Comparison of ENCODE assay signal across 18 mouse cellular contexts in genomic region chr11:62995755-62996521, GRCm38 (mm10). TPM values are rescaled to one million over a fixed set of nuclear protein-coding genes. Genes with fewer than 3 reads are reported as not detected.
A peak's percentile ranks its signal among the peaks of the same experiment; 100 is the strongest.
DNase-seq lines count a peak whose midpoint lies in the region; ATAC-seq and TF ChIP-seq lines count a peak whose summit lies in the region.
"Had no signal": no experiment of that assay in that cellular context is flagged by ENCODE, and none has a peak within 500 bp of the region (broad histone marks: within the 10 kb centered on the region; RNA-seq: fewer than 3 reads in every experiment).

No protein-coding gene starts in this region.

- dilution Hi-C loops in CH12.LX (cut with MboI; ENCODE audit: extremely low pct_ligation_motif_present, extremely low pct_unique_long_range_greater_than_20kb, low sequenced_read_pairs): no loop called here

- ATAC-seq in kidney, embryonic 15.5 days (replicated peaks; ENCODE audit: low FRiP score): no peak
- ATAC-seq: liver, postnatal 0 days had no signal

- H3K4me3 ChIP-seq in kidney, embryonic 15.5 days (replicated peaks): no peak overlapping the region
- H3K4me3 ChIP-seq in kidney, adult 2 months (ENCODE audit: insufficient read depth, low read depth, low read length): no peak overlapping the region
- no peak overlapping the region for H3K4me3 ChIP-seq in CH12.LX (replicated peaks in 1 of 3; ENCODE audit: low read depth in 2 of 3, low read length in 2 of 3, poor library complexity in 1 of 3)
- H3K4me3 ChIP-seq: forebrain, embryonic 10.5 days; neural tube, embryonic 12.5 days had no signal

- no peak overlapping the region for H3K9ac ChIP-seq in kidney, embryonic 15.5 days
- no peak overlapping the region for H3K9ac ChIP-seq in CH12.LX (ENCODE audit: insufficient read depth, low read depth)
- H3K9ac ChIP-seq: liver, postnatal 0 days; neural tube, embryonic 12.5 days had no signal

- peak overlapping the region; percentile 55; the same call in 1 of the 2 replicates for H3K27ac ChIP-seq in kidney, embryonic 15.5 days
- no peak overlapping the region for H3K27ac ChIP-seq in kidney, adult 2 months (ENCODE audit: insufficient read depth, low read depth, low read length)
- no peak overlapping the region for H3K27ac ChIP-seq in CH12.LX (ENCODE audit: insufficient read depth, low read depth)
- H3K27ac ChIP-seq: forebrain, embryonic 10.5 days; neural tube, embryonic 12.5 days had no signal

- no peaks in the 10 kb centered on the region for H3K9me3 ChIP-seq in kidney, embryonic 15.5 days (replicated peaks)
- H3K9me3 ChIP-seq in CH12.LX (replicated peaks; ENCODE audit: low read length): no peaks in the 10 kb centered on the region
- H3K9me3 ChIP-seq: forebrain, embryonic 10.5 days; neural tube, embryonic 12.5 days had no signal

- no peak for TF ChIP-seq EP300 in CH12.LX (IDR thresholded peaks at IDR 0.05; ENCODE audit: low read length)

- in situ Hi-C loops in CH12.LX (cut with MboI; ENCODE audit: low pct_ligation_motif_present, low pct_unique_long_range_greater_than_20kb, low sequenced_read_pairs): no loop called here

- H3K4me2 ChIP-seq in kidney, embryonic 15.5 days: no peak overlapping the region
- H3K4me2 ChIP-seq in CH12.LX (ENCODE audit: insufficient read depth, low read depth, poor library complexity, severe bottlenecking): no peak overlapping the region
- H3K4me2 ChIP-seq: neural tube, embryonic 12.5 days had no signal

- WGBS in kidney, embryonic 15.5 days: 73% methylated on average over 5 of the region's 5 CpGs
- 72% methylated on average over 5 of the region's 5 CpGs for WGBS in kidney, adult 2 months

- TF ChIP-seq CTCF in kidney, adult 2 months (conservative IDR thresholded peaks at IDR 0.05; ENCODE audit: insufficient read depth, insufficient read length, low read depth, low read length): no peak
- TF ChIP-seq CTCF in CH12.LX (conservative IDR thresholded peaks at IDR 0.05 in 1 of 2, IDR thresholded peaks at IDR 0.05 in 1 of 2; ENCODE audit: low read depth in 2 of 2, low read length in 2 of 2): no peak

- DNase-seq in adrenal gland, adult 2 months: peak; percentile 11
- no peak for DNase-seq in adrenal gland, postnatal 10 days
- DNase-seq in kidney, adult 2 months: no peak
- DNase-seq in CH12.LX (ENCODE audit: extremely low read depth): no peak
- DNase-seq in heart, postnatal 10 days: peak; percentile 16 to 30
- DNase-seq in right cerebral cortex, postnatal 14 days: no peak
- DNase-seq in frontal cortex, adult 2 months (ENCODE audit: extremely low spot score in 1 of 2, low spot score in 1 of 2): no peak
- DNase-seq: cerebellum, adult 9-10 months; kidney, adult 18-20 months; left cerebral cortex, postnatal 4 days; liver, postnatal 0 days; midbrain, embryonic 14.5 days; thymus, adult 18-20 months had no signal

- TF ChIP-seq RAD21 in CH12.LX (IDR thresholded peaks at IDR 0.05; ENCODE audit: low read depth, low read length): no peak

- no peaks in the 10 kb centered on the region for H3K36me3 ChIP-seq in kidney, embryonic 15.5 days
- H3K36me3 ChIP-seq in kidney, adult 2 months (ENCODE audit: control insufficient read depth, insufficient read depth, low read length): no peaks in the 10 kb centered on the region
- H3K36me3 ChIP-seq in CH12.LX (replicated peaks in 1 of 2; ENCODE audit: control insufficient read depth in 1 of 2, insufficient read depth in 1 of 2, low read length in 1 of 2): no peaks in the 10 kb centered on the region
- H3K36me3 ChIP-seq: forebrain, embryonic 10.5 days; neural tube, embryonic 12.5 days had no signal

- no peaks in the 10 kb centered on the region for H3K79me2 ChIP-seq in CH12.LX (replicated peaks; ENCODE audit: control insufficient read depth, extremely low read depth, insufficient read depth, poor library complexity, severe bottlenecking)

- peaks cover 36% of the 10 kb centered on the region for H3K4me1 ChIP-seq in kidney, embryonic 15.5 days
- no peaks in the 10 kb centered on the region for H3K4me1 ChIP-seq in kidney, adult 2 months (ENCODE audit: control insufficient read depth, insufficient read depth, low read length)
- H3K4me1 ChIP-seq in CH12.LX (ENCODE audit: control insufficient read depth in 1 of 2, insufficient read depth in 2 of 2): peaks cover 0 to 13% of the 10 kb centered on the region in 2 experiments; a peak in 3 of 4 replicates
- H3K4me1 ChIP-seq: neural tube, embryonic 12.5 days had no signal

- no peak for TF ChIP-seq POLR2A in kidney, adult 2 months (IDR thresholded peaks at IDR 0.05; ENCODE audit: low read depth, low read length)
- TF ChIP-seq POLR2A in CH12.LX (IDR thresholded peaks at IDR 0.05; ENCODE audit: low read depth, low read length): no peak

- H3K27me3 ChIP-seq in kidney, embryonic 15.5 days: no peaks in the 10 kb centered on the region
- H3K27me3 ChIP-seq in kidney, adult 2 months (replicated peaks; ENCODE audit: control insufficient read depth, insufficient read depth, low read length): no peaks in the 10 kb centered on the region
- no peaks in the 10 kb centered on the region for H3K27me3 ChIP-seq in CH12.LX (replicated peaks)
- H3K27me3 ChIP-seq: neural tube, embryonic 12.5 days had no signal

- intact Hi-C loops in heart, postnatal 10 days (cut with DNase I): loop anchor here (2.0 kb wide), 1 partner anchor 75 kb away; no protein-coding TSS in a partner anchor

TF ChIP-seq in CH12.LX, 34 proteins besides CTCF, POLR2A, EP300 and RAD21:
- TF ChIP-seq MYC (IDR thresholded peaks at IDR 0.05; ENCODE audit: low read depth, low read length) (no peak), ZNF384 (IDR thresholded peaks at IDR 0.05; ENCODE audit: low read depth, low read length) (peak; percentile 20; the same call in 1 of the 2 replicates), MXI1 (IDR thresholded peaks at IDR 0.05; ENCODE audit: low read depth, low read length) (no peak), KAT2A (IDR thresholded peaks at IDR 0.05; ENCODE audit: insufficient replicate concordance, low read length) (no peak)

RNA-seq across cellular contexts. Expression of gene Cdrt4, which starts 44.9 kb away (rescaled TPM):
- not detected for total RNA-seq in adrenal gland, adult 2 months (2021)
- polyA plus RNA-seq in adrenal gland, adult 2 months (2012; rRNA removed): 0.16 TPM in 1 of 2 replicates, not detected in the other
- not detected for total RNA-seq in adrenal gland, postnatal 10 days (2021)
- polyA plus RNA-seq in kidney, embryonic 15.5 days (2015; fragmentation: Nextera tagmentation; extraction: Ambion mirVana): not detected in 2 replicates
- 0.14 TPM in 1 of 2 replicates, not detected in the other for polyA plus RNA-seq in kidney, adult 2 months (2012; rRNA removed)
- total RNA-seq in CH12.LX (2012; rRNA removed): not detected in 2 replicates
- total RNA-seq in CH12.LX (2014; rRNA removed): not detected in 2 replicates
- polyA plus RNA-seq in CH12.LX (2012; ENCODE audit: insufficient read length, low read depth): not detected in 2 replicates
- not detected for total RNA-seq in heart, postnatal 10 days (2021)
- 0.40 and 0.48 TPM in 2 replicates for polyA plus RNA-seq in frontal cortex, adult 2 months (2012; rRNA removed)
- total RNA-seq: gastrocnemius, adult 18-20 months; left cerebral cortex, postnatal 4 days had no signal
- polyA plus RNA-seq: forebrain, embryonic 10.5 days; hindbrain, embryonic 11.5 days; liver, postnatal 0 days; midbrain, embryonic 14.5 days had no signal

Comparison
In these comparisons a context has a peak if more than half of its experiments do, and no peak if none do; other contexts are left out.
1. DNase-seq: peak in adrenal gland, adult 2 months (single experiment) and heart, postnatal 10 days (2 of 2); none in adrenal gland, postnatal 10 days (single experiment), kidney, adult 2 months (single experiment), CH12.LX (single experiment), right cerebral cortex, postnatal 14 days (single experiment) and frontal cortex, adult 2 months (0 of 2).